Mouse (Mus musculus) spleen, adult 12 weeks (tissue): ENCODE results near the gene Adap1.
A peak's percentile ranks its signal among the peaks of the same experiment; 100 is the strongest.

Experiments
- DNase-seq: peaks from one replicate; pipeline ENCODE4 v3.0.0; 2022; ENCODE audit warnings: low spot score

Adap1 gene

DNA sequence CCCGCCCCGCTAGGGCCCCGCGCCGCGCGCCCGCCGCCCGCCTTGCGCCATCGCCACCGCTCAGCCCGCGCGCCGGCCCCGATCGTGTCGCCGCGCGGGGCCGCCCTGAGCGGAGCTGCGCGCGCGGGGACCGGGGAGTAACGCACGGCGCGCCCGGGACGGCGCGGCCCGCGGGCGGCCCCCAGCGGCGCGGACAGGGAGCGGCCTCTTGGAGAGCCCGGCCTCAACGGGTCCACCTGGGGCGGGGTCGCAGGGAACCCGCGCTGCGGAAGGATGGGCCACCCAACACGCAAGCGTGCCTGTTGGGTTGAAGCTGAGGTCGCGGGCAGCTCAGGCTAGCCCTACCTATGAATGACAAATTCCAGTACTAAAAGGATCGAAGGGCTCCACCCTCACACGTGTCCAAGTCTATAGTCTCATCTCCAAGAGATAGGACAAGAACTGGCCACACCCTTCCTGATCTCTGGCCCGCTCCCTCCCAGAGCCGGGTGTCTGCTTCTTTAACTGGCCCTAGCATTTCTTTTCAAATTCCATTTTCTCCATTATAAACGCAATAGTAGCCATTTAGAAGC is at the start of gene Adap1:
TSS of gene Adap1 (minus strand) at position 228 of the 572 bp plus-strand sequence.
- peak; percentile 42 for DNase-seq

DNA sequence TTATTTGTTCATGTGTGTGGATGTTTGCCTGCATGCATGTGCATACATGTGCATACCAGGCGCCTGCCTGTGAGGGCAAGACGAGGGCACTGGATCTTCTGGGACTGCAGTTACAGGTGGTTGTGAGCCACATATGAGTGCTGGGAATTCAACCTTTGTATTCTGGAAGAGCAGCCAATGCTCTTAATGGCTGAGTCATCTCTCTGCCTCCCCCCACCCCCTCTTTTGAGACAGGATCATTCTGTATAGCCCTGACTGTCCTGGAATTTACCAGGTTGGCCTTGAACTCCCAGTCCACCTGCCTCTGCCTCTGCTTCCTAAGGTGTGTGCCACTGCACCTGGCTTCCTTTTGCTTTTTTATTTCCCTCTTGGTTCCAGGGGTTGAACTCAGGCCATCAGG is 49.4 kb upstream of the Adap1 start:
- no peak for DNase-seq

DNA sequence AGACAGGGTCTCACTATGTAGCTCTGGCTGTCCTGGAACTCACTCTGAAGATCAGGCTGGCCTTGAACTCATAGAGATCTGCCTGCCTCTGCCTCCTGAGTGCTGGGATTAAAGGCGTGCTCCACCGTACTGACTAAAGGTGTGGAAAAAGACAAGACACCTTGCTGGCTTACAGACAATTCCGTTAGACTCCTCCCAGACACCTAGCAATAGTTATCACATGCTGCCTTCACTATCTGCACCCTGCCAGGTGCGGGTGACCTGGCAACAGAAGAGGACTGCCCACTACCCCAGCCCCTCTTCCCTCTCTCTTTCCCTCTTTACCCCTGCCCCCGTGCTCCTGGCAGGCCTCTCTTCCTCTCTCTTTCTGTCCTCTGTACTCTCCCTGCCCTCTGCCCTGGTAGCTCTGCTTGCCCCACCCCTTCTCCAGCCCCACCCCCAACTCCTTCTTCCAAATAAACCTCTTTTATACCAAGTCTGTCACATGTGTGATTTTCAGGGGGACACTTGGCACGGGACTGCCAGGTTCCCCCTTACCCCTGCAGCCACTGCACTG is 48.5 kb upstream of the Adap1 start:
- no peak for DNase-seq

DNA sequence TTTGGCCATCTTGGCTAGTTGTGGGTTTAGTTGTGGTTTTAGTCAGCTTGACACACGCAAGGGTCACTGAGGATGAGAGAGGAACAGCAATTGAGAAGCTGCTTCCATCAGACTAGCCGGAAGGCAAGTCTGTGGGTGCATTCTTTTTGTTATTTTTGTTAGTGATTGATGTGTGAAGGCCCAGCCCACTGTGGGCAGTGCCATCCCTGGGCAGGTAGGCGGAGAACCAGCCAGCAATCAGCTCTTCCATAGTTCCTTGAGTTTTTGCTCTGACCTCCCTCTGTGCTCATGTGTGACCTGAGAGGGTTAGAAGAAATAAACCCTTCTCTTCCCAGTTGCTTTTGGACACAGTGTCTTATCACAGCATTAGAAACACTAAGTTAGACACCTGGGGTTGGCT is 47.7 kb upstream of the Adap1 start:
- no peak for DNase-seq

DNA sequence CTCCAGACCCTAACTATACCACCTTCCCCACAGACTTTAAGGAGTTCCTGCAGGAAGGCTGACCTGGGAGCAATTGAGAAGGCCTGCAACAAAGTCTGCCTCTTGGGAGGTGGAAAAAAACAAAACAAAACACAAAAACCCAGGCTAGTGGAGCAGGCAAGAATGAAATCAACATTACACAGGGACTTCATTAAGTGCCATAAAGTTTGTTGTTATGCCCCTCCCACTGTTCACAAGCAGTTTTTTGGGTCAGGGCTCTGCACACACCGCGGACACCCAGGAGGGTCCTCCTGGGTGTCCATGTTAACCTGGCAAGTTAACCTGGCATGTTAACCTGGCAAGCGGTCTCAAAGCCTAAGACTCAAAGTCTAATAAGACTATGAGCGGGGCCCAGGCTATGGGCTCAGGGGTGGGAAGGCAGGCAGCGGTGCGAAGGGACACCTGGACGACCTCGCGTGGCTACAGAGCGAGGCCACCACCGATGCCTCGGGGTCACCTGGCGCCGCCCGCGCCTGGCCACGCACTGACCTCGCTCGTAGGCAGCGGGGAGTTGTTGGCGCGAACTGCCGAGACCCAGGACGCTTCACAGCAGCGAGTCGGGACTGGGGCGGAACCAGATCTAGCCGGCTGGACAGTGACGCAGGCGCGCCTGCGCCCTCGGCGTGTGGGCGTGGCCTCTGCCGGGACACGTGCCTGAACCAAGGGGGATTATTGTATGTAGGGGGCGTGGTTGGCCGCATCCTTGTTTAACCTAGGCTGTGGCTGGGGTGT is 46.4 kb upstream of the Adap1 start:
- DNase-seq = peak; percentile 91

DNA sequence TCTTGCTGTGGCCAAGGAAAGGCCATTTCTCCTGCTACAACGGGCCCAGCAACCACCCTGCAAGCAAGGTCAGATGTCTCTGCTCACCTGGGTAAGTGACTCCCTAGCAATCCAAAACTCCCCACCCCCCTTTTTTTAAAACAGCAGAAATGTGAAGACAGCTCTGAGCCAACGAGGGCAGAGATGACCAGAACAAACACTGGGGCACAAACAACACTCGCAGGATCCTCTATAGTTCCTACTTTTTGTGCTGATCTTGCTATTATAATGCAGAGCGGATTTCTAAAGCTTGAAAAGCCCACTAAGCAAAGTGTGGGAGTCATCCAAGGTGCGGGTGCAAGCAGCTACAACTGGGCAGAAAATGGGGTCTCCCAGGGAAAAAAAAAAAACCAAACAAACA is 45.7 kb upstream of the Adap1 start:
- DNase-seq = no peak

DNA sequence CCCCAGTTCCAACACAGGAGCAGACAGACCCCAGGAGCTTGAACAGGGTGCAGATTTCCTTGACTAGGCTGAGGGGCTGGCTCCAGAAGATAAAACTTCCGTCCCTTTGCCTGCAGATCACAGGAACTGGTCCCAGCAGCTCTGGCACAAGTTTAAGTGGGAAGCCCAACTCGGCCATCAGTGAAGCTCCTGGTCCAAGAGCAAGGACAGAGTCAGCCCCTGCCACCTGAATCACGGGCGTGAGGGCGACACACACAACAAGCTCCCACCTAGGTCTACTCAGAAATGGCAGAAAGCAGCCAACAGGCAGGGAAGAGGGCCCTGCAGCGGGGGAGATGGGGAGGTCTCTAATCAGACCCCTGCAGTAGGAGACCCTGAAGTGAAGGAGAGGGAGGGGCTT is 44.9 kb upstream of the Adap1 start:
- DNase-seq = no peak

DNA sequence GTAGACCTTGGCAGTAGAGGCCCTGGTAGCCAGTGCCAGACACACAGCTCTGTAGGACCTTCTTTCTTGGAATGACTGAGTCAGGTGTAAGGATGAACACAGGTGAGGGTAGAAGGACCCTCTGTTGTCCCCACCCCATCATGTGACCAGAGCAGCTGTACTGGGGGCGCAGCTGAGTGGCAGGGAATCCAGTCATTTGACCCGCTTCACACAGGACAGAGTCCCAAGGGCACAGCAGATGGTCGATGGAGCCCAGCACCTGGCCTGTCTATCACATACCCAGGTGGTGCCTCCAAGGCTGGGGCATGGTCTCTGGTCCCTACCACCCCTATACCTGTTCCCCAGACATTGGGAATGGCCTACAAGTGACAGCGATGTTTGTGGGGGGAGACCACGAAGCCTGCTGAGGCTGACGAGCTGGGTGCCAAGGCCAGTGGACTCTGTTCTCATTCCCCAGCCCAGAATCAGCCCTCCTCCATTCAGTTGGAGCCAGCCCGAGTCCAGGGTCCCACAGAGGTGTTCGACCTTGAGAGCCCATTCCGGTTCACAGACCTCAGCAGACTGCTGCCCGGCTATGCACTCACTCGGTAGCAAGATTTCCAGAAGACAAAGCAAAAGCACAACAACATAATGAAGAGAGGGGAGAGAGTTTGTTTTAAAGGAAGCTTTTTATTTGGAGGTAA is 43.4 kb upstream of the Adap1 start:
- no peak for DNase-seq

DNA sequence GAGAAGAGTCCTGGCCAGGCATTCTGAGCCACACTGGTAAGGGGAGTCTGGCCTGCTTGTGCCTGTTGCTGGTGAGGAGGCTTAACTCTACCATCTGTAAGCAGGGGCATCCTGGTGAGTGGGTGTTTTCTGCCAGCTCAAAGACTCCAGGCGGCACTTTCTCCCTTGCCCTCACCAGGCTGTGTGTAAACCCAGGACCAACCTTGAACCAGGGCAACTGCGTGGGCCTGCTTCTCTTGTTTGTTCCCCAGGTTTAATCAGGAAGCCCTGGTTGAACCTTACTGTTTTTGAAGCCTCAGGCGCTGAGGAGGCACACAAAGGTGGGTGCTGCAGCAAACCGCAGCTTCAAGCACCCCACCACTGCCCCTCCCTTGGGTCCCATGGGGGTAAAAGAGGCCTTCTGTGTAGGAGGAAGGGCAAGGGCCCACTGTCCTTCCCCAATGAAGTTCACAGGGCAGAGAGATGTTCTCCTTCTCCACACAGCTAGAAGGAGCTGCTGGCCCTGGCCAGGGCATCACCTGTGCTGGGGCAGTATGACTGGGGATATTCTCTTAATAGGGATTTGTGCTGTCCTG is 42.5 kb upstream of the Adap1 start:
- no peak for DNase-seq

DNA sequence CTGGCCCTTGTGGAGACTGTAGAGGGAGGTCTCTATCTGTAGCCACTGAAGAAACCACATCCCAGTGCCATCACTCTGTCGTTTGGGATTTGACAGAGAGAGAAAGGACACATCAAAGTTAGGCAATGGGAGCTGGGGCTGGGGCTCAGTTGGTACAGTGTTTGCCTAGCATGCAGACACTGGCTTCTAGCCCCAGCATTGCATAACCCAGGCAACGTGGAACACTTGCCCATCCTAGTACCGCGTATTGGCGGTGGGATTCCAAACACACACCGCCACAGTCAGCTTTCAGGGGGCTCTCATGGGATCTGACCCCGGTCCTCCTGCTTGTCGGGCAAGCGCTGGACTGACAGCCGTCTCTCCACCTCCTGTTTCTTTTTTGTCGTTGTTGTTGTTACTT is 41.1 kb upstream of the Adap1 start:
- DNase-seq = no peak

DNA sequence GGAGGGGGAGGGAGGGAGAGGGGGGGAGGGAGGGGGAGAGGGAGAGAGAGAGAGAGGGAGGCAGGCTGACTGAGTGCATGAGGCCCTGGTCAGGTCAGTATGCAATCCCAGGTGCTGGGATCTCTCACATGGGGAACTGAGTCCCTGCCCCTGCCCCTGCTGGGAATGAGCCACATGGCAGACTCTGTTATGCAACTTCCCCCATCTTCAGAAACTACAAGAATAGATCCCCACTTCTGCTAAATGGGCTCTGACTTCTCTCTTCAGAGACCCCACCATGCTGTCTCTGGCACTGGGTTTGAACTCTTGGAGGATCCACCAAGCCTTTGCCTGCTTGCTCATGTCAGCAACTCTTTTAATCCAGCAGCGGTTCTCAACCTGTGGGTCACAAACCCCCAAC is 40.4 kb upstream of the Adap1 start:
- DNase-seq = no peak

DNA sequence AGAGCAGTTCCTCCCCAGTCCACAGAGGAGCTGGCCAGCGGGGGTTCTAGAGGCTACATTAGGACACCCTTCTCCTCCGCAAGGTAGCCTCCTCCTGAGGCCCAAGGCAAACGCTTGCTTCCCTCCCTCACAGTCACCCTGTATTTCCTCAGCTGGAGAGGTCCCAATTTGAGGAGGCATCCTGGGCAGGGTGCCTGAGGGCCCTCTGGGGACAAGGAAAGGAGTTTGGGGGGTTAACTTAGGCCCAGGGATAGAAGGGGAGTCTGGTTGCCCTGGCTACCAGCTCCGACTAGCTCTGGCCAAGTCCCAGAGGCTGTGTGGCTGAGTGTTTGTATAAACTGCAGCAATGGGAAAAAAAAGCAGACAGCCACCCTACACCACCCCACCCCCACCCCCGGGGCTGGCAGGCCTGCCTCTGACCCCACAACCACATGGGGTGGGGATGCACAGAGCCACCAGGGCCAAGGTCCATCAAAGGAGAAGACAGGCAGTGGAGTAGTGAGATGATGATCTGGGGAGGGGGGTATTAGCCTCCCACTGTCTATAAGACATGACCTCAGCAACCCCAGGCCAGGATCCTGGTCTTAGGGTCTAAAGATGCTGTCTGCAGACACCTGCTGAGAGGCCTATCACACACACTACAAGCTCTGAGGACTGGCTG is 39.6 kb upstream of the Adap1 start:
- DNase-seq = no peak

DNA sequence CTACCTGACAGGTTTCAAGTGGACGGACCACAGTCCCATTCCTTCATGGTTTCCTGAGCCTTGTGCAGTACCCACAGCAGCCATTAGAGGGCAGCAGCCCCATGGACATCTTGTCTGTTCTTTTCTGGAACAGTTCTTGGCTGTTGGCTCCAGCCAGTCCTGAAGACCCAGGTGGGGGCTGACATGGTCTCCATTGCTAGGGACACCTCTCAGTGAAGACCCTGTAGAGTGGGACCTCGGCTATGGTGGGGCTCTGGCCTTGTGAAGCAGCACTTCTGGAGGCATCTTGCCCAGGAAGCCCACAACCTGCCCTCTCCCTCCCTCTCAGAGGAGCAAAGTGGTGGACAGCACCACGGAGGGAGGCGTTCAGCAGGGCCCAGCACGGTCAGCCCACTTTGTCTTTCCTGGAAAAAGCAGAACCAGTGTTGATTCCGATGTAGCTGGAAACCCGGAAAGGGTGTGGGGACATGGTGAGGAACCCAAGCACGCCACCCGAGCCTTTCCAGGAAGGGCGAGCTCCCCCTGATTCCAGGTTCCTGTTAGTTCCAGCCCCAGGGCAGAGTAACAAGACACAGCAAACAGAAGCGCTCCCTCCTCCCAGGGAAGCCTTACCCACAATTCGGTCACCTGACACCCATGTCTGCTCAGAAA is 39.0 kb upstream of the Adap1 start:
- peak; percentile 83 for DNase-seq

DNA sequence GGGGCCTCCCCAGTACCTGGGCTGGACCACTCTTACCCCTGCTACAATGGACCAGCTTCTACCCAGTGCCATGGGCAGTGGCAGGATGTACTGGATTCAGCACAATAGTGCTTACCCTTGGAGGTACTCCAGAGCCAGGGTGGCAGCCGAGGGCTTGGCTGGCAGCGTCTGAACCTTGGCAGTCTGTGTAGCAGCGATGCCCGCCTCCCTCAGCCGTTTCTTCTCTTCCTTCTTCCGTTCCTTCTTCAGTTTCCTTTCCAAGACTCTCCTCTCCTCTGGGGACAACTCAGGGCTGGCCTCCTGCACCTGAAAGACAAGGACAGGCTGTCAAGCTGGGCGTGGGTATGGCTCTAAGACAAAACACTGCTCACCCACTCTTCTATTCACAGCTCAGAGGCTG is 38.4 kb upstream of the Adap1 start:
- no peak for DNase-seq

DNA sequence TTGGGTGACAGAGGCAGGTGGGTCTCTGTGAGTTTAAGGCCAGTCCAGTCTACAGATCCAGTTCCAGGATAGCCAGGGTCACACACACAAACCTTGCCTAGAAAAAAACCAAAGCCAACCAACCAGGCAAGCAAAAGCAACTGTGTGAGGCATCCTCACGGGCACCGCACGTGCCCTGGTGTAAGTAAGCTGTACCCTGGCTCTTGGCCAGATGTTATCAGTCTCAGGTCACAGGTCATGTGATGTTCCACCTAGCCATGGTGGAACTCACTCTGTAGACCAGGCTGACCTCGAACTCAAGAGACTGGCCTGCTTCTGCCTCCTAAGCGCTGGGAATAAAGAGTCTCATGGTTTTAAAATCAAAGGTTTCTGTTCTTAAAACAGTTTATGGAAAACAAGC is 33.8 kb upstream of the Adap1 start:
- DNase-seq = no peak

DNA sequence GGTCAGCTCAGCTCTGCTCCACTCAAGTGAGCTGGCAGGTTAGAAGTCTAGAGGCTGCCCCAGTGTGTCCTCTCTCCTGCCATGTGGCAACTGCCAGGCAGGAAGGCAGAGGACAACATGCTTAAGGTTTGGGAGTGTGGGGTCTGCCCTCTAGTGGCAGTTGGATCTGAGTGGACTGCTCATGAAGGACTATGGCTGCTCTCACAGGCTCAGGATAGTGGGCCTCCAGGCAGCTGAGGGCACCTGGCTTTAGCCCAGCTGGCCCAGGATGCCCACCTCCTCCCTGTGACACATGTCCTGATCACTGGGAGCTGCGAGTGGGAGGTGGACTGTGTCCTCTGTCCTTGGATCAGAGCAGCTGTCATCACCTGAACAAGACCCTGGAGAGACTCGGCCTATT is 33.2 kb upstream of the Adap1 start:
- DNase-seq = no peak

DNA sequence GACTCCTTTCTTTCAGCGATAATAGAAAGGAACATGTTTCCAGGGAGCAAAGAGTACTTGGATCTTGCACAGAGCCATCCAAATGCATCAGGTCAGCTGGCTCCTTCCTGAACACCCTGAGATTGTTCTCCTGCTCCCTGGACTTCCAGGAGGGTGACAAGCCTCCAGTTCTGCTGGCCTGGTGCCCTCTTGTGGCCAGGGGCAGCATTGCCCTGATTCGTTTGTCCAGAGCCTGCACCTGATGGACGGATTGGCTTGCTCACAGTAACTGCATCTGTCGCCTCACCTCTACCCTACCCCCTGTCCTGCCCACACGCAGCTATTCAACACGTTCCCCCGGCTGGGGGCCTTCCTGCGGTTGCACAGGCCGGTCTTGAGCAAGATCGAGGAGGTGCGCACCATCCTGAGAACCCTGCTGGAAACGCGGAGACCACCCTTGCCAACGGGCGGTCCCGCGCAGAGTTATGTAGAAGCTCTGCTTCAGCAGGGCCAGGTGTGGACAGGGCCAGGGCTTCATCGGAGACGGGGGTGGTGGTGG is 29.9 kb upstream of the Adap1 start:
- peak; percentile 65 for DNase-seq

DNA sequence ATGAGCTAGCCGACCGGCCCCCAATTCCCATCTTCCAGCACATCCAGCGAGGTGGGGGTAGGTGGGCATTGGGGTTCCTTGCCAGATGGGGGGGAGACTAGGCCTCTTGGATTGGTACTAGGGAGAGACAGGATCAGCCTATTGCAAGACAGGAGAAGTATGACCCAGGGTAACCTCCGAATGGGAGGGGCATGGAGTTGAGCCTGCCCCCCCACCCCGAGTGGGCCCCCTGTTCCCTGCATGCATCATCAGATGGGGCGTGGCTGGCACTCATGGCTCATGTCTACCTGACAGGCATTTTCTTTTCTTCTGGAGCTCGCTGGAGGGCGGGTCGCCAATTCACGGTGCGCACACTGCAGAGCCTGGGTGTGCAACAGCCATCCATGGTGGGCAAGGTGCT is 28.5 kb upstream of the Adap1 start:
- DNase-seq = no peak

DNA sequence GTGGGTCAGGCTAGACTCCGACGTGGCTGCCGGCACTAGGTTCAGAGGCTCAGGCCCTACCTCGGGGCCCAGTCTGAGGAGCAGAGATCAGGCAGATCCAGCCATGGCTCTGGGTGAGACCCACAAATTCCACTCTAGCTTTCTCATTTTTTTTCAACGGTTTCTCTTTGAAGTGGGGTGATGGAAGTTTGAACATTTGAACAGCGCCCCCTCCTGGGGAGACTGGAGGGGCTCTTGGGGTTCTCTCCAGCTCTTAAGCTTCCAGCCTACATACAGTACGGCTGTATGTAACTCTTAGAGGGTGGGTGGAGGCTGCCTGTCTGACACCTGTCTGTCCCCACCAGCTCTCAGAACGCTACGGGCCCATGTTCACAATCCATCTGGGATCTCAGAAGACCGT is 28.1 kb upstream of the Adap1 start:
- no peak for DNase-seq

DNA sequence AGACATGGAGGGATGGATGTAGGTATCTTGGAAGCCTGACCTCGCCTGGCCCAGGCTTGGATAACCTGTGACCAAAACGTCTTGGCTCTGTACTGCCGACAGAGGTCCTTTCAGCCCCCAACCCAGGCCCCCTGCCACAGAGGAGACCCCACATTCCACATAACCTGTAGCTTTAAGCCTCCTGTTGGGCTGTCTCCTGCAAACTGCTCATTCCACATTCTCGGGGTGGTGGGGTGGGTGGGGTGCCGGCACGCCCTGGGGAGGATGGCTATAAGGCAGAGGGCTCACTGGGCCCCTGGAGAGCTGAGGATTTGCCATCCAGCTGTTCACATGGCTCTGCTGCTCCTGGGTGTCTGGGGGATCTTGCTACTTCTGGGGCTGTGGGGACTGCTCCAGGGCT is 26.9 kb upstream of the Adap1 start, which contains the start of gene Cyp2w1:
TSS of gene Cyp2w1 (plus strand) at position 301 of the 400 bp plus-strand sequence.
- DNase-seq = no peak

DNA sequence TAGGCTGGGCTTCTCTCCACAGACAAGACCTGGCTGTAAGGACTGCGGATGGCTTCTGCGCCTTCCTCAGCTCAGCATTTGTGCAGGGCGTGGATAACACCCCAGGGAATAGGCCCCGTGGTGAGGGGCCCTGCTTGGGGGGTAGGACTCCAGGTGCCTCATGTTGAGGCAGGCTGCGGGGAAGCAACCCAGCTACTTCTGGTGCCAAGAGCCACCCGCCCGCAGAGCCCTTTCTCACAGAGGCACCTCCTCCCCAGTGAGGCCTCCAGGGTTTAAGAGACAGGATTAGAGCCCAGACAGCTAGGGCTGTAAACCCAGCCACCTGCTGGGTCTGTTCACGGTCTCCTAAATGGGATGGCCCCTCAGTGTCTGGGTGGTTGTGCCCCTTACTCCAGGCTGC is 26.2 kb upstream of the Adap1 start:
- no peak for DNase-seq
